6 mouse cellular contexts compared by ENCODE assay signal in the genomic region with DNA sequence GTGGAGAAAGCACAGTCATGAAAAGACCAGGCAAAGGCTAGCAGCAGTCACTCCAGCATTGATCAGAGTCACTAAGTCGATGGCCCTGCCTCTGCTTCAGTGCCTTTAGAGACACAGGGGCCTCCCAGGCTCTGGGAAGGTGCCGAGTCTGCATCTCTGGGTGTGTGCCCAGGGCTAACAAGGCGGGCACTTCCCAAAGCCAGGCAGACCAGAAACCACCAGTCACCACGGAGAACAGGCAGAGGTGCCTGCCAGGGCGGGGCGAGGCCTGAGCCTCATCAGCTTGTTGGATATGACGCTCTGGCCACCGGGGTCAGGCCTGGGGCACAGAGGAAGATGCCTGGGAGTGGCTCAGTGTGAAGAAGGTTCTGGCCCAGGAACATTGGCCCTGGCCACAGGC.
"Had no signal": no experiment of that assay in that cellular context is flagged by ENCODE, and none has a peak within 500 bp of the region (broad histone marks: within the 10 kb centered on the region; RNA-seq: fewer than 3 reads in every experiment).

No protein-coding gene starts in this region.

- ATAC-seq: intestine, embryonic 16.5 days had no signal

- H3K9me3 ChIP-seq: liver, embryonic 13.5 days; midbrain, embryonic 12.5 days had no signal

- H3K36me3 ChIP-seq: liver, embryonic 13.5 days; midbrain, embryonic 12.5 days had no signal

- H3K4me3 ChIP-seq: liver, embryonic 13.5 days; midbrain, embryonic 12.5 days had no signal

- DNase-seq: kidney, adult 2 months; liver, embryonic 13.5 days had no signal

- H3K27ac ChIP-seq: kidney, postnatal 0 days; liver, embryonic 13.5 days; macrophage; midbrain, embryonic 12.5 days had no signal

- H3K4me2 ChIP-seq: liver, embryonic 13.5 days; midbrain, embryonic 12.5 days had no signal

- H3K9ac ChIP-seq: liver, embryonic 13.5 days; midbrain, embryonic 12.5 days had no signal
